Mouse (Mus musculus) CD8-positive naive resting alpha-beta T cell, adult 2 months (primary cell): ENCODE measurements around the gene Clcnkb.

Experiments
- DNase-seq, 2 experiments: peaks; one replicate each; pipeline ENCODE4 v3.0.0; 2022; ENCODE audit warnings: low read depth in 2 of 2, low spot score in 2 of 2

Clcnkb gene

GRCm38 (mm10) chr4:141415924-141416323, at the start of gene Clcnkb:
TSS of gene Clcnkb (minus strand) at chr4:141416014.
- no peak for DNase-seq

GRCm38 (mm10) chr4:141464722-141465121, 48.9 kb upstream of the Clcnkb start:
- no peak for DNase-seq

GRCm38 (mm10) chr4:141463472-141463871, 47.7 kb upstream of the Clcnkb start:
- DNase-seq = no peak

DNA sequence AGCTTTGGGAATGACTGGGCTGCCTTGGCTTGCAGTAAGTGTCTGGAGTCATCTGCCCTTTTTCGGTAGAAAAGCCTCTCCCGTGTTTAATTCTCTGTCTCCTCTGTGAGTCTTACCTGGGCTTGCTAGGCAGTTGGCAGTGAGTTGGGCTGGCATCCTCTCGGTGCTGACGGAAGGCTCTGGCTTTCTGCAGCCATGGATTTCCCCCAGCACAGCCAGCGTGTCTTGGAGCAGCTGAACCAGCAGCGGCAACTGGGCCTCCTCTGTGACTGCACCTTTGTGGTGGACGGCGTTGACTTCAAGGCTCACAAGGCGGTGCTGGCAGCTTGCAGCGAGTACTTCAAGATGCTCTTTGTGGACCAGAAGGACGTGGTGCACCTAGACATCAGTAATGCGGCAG, 45.8 kb upstream of the Clcnkb start:
- DNase-seq = no peak

- DNase-seq = no peak
Observed at GRCm38 (mm10) chr4:141461088-141461487, 45.3 kb upstream of the Clcnkb start.

GRCm38 (mm10) chr4:141460481-141460880, 44.7 kb upstream of the Clcnkb start:
- DNase-seq = no peak

- no peak for DNase-seq
Observed at GRCm38 (mm10) chr4:141459766-141460165, 44.0 kb upstream of the Clcnkb start.

DNA sequence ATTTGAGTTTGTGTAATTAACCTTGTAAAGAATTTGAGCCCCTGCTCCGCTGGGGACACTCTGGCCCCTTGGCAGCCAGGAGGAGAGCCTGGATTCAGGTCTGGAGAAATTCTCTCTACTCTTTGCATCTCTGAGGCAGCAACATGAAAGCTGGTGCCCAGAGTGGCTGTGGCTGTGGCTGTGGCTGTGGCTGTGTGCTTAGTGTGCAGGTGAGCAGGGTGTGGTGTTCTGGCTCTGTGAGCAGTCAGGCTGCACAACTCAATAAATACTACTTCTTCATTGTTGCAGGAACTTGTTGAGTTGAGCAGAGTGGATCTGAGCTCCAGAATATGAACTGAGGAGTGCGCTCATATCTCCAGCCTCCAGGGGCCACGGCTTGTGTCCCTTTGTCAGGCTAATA, 43.1 kb upstream of the Clcnkb start:
- DNase-seq = no peak

- DNase-seq = no peak
Observed at GRCm38 (mm10) chr4:141458236-141458635, 42.4 kb upstream of the Clcnkb start.

- DNase-seq = no peak
Observed at GRCm38 (mm10) chr4:141456193-141456938, 40.6 kb upstream of the Clcnkb start.

DNA sequence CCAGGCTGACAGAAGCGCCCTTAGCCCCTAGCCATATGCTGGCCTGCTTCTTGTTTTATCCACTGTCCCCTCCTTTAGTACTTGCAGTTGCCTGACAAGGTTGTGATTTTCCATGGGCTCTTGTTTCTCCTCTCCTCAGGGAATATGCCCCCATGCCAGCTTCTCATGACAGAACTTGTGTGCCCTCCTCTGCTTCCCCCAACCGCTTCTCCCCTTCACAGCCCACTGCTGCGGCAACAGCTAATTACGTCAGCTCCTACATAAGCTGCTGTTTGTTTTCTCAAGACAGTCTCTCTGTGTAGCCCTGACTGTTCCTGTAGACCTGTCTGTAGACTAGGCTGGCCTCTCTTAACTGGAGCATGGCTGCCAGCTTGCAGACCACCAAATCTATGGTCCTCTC, 39.7 kb upstream of the Clcnkb start:
- no peak for DNase-seq

DNA sequence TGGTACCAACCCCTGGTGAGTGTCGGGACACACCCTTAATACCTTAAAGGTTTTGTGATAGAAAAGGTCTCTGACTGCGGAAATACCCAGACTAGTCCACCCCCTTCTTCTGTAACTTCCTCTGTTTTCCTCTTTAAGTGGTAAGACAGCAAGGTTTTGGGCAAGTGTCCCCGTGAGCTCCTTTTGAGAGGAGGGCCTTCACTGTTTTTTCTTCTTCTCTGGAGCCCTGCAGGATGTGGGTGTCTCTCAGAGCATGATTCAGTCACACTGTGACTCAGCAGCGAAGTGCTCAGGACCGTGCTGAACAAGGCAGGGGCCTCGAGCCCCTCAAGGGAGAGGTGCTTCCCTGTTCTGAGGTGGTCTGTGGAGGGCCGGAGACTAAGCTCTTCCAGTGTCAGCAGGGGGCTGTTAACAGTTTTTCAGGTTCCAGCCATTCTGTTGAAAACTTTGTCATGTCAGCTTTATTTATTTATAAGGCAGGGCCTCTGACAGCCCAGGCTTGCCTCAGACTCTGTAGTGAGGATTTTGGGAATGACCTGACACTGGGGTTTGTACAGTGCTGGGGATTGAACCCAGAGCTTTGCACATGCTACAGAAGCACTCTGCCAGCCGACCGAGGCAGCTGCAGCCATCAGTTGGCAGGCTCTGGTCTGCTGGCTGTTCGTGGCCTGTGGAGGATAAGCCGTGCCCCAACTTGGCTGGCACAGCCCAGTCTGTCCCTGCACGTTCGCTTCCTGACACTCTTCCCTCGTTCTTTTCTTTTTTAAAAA, 39.0 kb upstream of the Clcnkb start:
- DNase-seq = peak; percentile 42 to 62

DNA sequence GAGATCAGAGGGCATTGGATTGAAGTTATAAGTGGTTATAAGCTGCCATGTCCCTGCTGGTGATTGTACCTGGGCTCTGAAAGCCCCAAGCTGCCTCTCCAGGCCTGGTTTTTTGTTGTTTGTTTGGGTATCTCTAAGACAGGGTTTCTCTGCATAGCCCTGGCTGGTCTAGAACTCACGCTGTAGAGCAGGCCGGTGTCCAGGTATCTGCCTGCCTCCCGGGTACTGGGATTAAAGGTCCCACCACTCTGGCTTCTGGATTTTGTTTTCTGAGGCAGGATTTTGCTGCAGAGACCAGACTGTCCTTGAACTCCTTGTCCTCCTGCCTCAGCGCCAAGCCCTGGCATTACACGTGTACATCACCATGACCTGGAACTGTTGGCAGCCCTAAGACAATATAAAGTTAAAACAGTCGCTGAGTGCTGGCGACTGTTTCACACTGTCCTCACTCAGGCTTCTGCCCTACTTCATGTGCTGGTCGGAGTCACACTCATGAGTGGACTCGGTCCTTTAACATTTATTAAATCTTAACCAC, 36.2 kb upstream of the Clcnkb start:
- DNase-seq = no peak

GRCm38 (mm10) chr4:141451251-141451650, 35.4 kb upstream of the Clcnkb start:
- DNase-seq = no peak

- DNase-seq = no peak
Observed at GRCm38 (mm10) chr4:141446211-141446610, 30.4 kb upstream of the Clcnkb start.

- DNase-seq = no peak
Observed at GRCm38 (mm10) chr4:141445328-141445720, 29.5 kb upstream of the Clcnkb start.

GRCm38 (mm10) chr4:141444451-141445327, 28.9 kb upstream of the Clcnkb start, which contains the start of gene Zbtb17:
TSS of gene Zbtb17 (plus strand) at chr4:141444654.
- DNase-seq = peak; percentile 83 to 86

GRCm38 (mm10) chr4:141443641-141444429, 28.0 kb upstream of the Clcnkb start:
- DNase-seq = no peak

- DNase-seq = no peak
Observed at GRCm38 (mm10) chr4:141440877-141441276, 25.1 kb upstream of the Clcnkb start.

- DNase-seq = no peak
Observed at GRCm38 (mm10) chr4:141439083-141439803, 23.4 kb upstream of the Clcnkb start.
